8 mouse cellular contexts compared by ENCODE assay signal in genomic region chr2:72285888-72286661, GRCm38 (mm10). TPM values are rescaled to one million over a fixed set of nuclear protein-coding genes. Genes with fewer than 3 reads are reported as not detected.
DNase-seq lines count a peak whose midpoint lies in the region; ATAC-seq and TF ChIP-seq lines count a peak whose summit lies in the region.

No protein-coding gene starts in this region.

- TF ChIP-seq CTCF in layer of hippocampus, adult 2 months (conservative IDR thresholded peaks at IDR 0.05): no peak
- TF ChIP-seq CTCF in embryonic fibroblast, embryonic 13.5 days (IDR thresholded peaks at IDR 0.05; ENCODE audit: borderline replicate concordance, insufficient read depth, low read length): no peak

- peak; percentile 71; the same call in 1 of the 2 replicates for ATAC-seq in hindbrain, embryonic 13.5 days (ENCODE audit: low FRiP score)
- peak; percentile 41 for ATAC-seq in liver, embryonic 13.5 days (ENCODE audit: low read depth)
- ATAC-seq in neural tube, embryonic 13.5 days (ENCODE audit: low read depth): peak; percentile 65

- H3K36me3 ChIP-seq in hindbrain, embryonic 13.5 days: no peaks in the 10 kb centered on the region
- H3K36me3 ChIP-seq in liver, embryonic 13.5 days: 0 out of 2 replicates have a peak, but pooled peaks cover 3% of the 10 kb centered on the region
- no peaks in the 10 kb centered on the region for H3K36me3 ChIP-seq in neural tube, embryonic 13.5 days

- peaks cover 11% of the 10 kb centered on the region for H3K27me3 ChIP-seq in hindbrain, embryonic 13.5 days
- 0 out of 2 replicates have a peak, but pooled peaks cover 3% of the 10 kb centered on the region for H3K27me3 ChIP-seq in liver, embryonic 13.5 days
- H3K27me3 ChIP-seq in neural tube, embryonic 13.5 days: peaks cover 24% of the 10 kb centered on the region

- H3K9ac ChIP-seq in hindbrain, embryonic 13.5 days: peak overlapping the region; percentile 84
- peak overlapping the region; percentile 93 for H3K9ac ChIP-seq in liver, embryonic 13.5 days
- H3K9ac ChIP-seq in neural tube, embryonic 13.5 days: peak overlapping the region; percentile 85

- DNase-seq in layer of hippocampus, adult 2 months (ENCODE audit: low spot score in 2 of 2): no peak
- DNase-seq in layer of hippocampus, adult 8-10 months (ENCODE audit: low spot score in 2 of 2): no peak
- DNase-seq in adrenal gland, postnatal 10 days: peak; percentile 64
- no peak for DNase-seq in liver, embryonic 13.5 days
- DNase-seq in frontal cortex, postnatal 10 days (ENCODE audit: low spot score in 2 of 2): no peak

- peak overlapping the region; percentile 75 for H3K4me3 ChIP-seq in layer of hippocampus, adult 2 months
- peak overlapping the region; percentile 98 for H3K4me3 ChIP-seq in embryonic fibroblast, embryonic 13.5 days (ENCODE audit: insufficient read depth, low read length)
- peak overlapping the region; percentile 75 for H3K4me3 ChIP-seq in hindbrain, embryonic 13.5 days
- peak overlapping the region; percentile 87 for H3K4me3 ChIP-seq in liver, embryonic 13.5 days (replicated peaks)
- H3K4me3 ChIP-seq in neural tube, embryonic 13.5 days: peak overlapping the region; percentile 74

- under 1% methylated on average over 59 of the region's 60 CpGs for WGBS in hindbrain, embryonic 13.5 days
- WGBS in liver, embryonic 13.5 days (ENCODE audit: insufficient replicate concordance): under 1% methylated on average over 46 of the region's 60 CpGs
- under 1% methylated on average over 49 of the region's 60 CpGs for WGBS in neural tube, embryonic 13.5 days

- peak overlapping the region; percentile 74 for H3K27ac ChIP-seq in layer of hippocampus, adult 2 months
- H3K27ac ChIP-seq in embryonic fibroblast, embryonic 13.5 days (ENCODE audit: insufficient read depth, low read length): peak overlapping the region; percentile 92
- H3K27ac ChIP-seq in hindbrain, embryonic 13.5 days: no peak overlapping the region
- peak overlapping the region; percentile 68 for H3K27ac ChIP-seq in liver, embryonic 13.5 days
- no peak overlapping the region for H3K27ac ChIP-seq in neural tube, embryonic 13.5 days (replicated peaks)

- H3K9me3 ChIP-seq in hindbrain, embryonic 13.5 days: no peaks in the 10 kb centered on the region
- H3K9me3 ChIP-seq in liver, embryonic 13.5 days (replicated peaks): no peaks in the 10 kb centered on the region
- H3K9me3 ChIP-seq in neural tube, embryonic 13.5 days: no peaks in the 10 kb centered on the region

- TF ChIP-seq POLR2A in embryonic fibroblast, embryonic 13.5 days (IDR thresholded peaks at IDR 0.05; ENCODE audit: low read depth, low read length): no peak; the same call in 1 of the 2 replicates

- H3K4me1 ChIP-seq in embryonic fibroblast, embryonic 13.5 days (ENCODE audit: control insufficient read depth, insufficient read depth, low read length): peaks cover 13% of the 10 kb centered on the region
- peaks cover 10% of the 10 kb centered on the region for H3K4me1 ChIP-seq in hindbrain, embryonic 13.5 days (replicated peaks)
- peaks cover 21% of the 10 kb centered on the region for H3K4me1 ChIP-seq in liver, embryonic 13.5 days (replicated peaks)
- peaks cover 4% of the 10 kb centered on the region; the same call in 1 of the 2 replicates for H3K4me1 ChIP-seq in neural tube, embryonic 13.5 days (replicated peaks)

- peak overlapping the region; percentile 97 for H3K4me2 ChIP-seq in hindbrain, embryonic 13.5 days
- H3K4me2 ChIP-seq in liver, embryonic 13.5 days: peak overlapping the region; percentile 82
- H3K4me2 ChIP-seq in neural tube, embryonic 13.5 days: peak overlapping the region; percentile 96

RNA-seq across cellular contexts. Expression of gene Map3k20, which starts 0.6 kb away (rescaled TPM):
- total RNA-seq in layer of hippocampus, adult 2 months (2021): 10 to 100 TPM in 1 of 2 experiments, 1 to 10 TPM in 1; 9.0 to 13.9 TPM
- 10 to 100 TPM; 11.2 to 17.0 (median 13.7) TPM for total RNA-seq in layer of hippocampus, adult 8-10 months (2022)
- total RNA-seq in adrenal gland, postnatal 10 days (2021): 10 to 100 TPM; 40.6 to 61.7 TPM
- polyA plus RNA-seq in embryonic fibroblast, embryonic 13.5 days (2011; ENCODE audit: insufficient read length, low read depth, missing spikeins): 103 and 118 TPM in 2 replicates
- 3.8 and 4.1 TPM in 2 replicates for polyA plus RNA-seq in hindbrain, embryonic 13.5 days (2015; fragmentation: Nextera tagmentation; extraction: Ambion mirVana)
- polyA plus RNA-seq in liver, embryonic 13.5 days (2015; fragmentation: Nextera tagmentation; extraction: Ambion mirVana): 6.8 and 8.7 TPM in 2 replicates
- polyA plus RNA-seq in neural tube, embryonic 13.5 days (2015; fragmentation: Nextera tagmentation; extraction: Ambion mirVana): 4.7 and 5.7 TPM in 2 replicates

Comparison
In these comparisons a context has a peak if more than half of its experiments do, and no peak if none do; other contexts are left out.
1. H3K27ac ChIP-seq: peak in layer of hippocampus, adult 2 months (single experiment), embryonic fibroblast, embryonic 13.5 days (single experiment) and liver, embryonic 13.5 days (single experiment); none in hindbrain, embryonic 13.5 days (single experiment) and neural tube, embryonic 13.5 days (single experiment).
2. RNA of gene Map3k20, which starts 0.6 kb away (polyA plus RNA-seq): 103 to 118 TPM in embryonic fibroblast, embryonic 13.5 days; 6.8 to 8.7 TPM in liver, embryonic 13.5 days, 4.7 to 5.7 TPM in neural tube, embryonic 13.5 days and 3.8 to 4.1 TPM in hindbrain, embryonic 13.5 days; every median in the first group is over 10 times any median in the second.
3. Peak in every context shown above with its lines, with median percentiles within 50 percentile points of each other: H3K4me3 ChIP-seq, ATAC-seq, H3K4me2 ChIP-seq and H3K9ac ChIP-seq.